Mouse (Mus musculus) layer of hippocampus, adult 9-11 months (tissue): ENCODE results near the gene 1700017D01Rik.
A peak's percentile ranks its signal among the peaks of the same experiment; 100 is the strongest.
"Not testable (repeated sequence)": the region's sequence is repeated elsewhere in the genome, so short reads cannot be mapped to it uniquely, and the experiment has no call there.

Source experiments
- DNase-seq: peaks from one replicate; pipeline ENCODE4 v3.0.0; 2022

1700017D01Rik gene

DNA sequence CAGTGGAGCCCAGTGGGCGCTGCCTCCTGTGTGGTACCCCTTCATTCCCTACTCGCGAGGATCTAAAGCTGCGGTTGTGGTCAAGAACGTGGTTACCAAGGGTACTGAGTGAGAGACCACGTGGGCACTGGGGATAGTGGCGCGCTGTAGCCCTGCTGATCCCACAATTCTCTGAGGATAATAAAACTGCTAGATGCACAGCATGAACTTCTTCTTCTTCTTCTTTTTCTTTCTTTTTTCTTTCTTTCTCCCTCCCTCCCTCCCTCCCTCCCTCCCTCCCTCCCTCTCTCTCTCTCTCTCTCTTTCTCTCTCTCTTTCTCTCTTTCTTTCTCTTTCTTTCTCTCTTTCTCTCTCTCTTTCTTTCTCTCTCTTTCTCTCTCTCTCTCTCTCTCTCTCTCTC is at the start of gene 1700017D01Rik:
Gene 1700017D01Rik, minus strand, starts transcription at position 101 of the 400 bp plus-strand sequence.
- DNase-seq = not testable (repeated sequence)

DNA sequence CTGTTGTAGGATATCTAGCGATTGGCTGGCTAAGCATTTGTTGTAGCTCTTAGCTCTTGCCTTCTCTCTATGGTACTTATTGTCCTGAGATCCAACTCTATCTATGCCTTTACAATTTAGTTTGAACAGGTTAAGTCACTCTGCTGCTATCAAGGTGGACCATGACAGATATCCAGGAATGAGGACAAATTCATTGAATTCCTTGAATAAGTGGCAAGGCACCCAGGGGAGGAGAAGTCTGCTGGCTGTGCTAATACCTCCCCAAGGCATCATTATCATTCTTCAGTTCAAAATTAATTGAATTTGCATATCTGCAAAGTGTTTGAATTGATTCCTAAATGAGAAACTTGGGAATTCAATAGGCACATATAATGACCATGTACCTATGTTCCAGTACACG is 46.8 kb upstream of the 1700017D01Rik start:
- no peak for DNase-seq

DNA sequence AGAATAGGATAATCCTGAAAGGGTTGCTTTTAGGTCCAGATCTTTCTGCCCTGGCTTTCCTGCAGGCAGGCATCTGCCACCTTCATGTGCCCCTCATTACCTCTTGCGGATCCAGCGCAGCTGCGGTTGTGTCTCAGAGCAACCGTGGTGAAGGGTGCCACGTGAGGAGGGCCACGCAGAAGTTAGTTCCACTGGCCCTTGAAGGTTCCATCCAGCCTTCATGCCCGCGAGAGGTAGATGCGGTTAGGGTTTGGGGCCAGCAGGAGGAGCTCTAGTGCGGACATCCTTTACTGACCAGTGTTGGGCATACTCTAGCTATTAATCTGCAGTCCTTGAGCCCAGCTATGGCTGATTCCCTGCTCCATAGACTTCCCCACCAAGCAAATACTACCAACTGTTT is 34.5 kb upstream of the 1700017D01Rik start, which contains the start of gene 1700025F22Rik:
Gene 1700025F22Rik, minus strand, starts transcription at position 149 of the 400 bp plus-strand sequence.
- no peak for DNase-seq

DNA sequence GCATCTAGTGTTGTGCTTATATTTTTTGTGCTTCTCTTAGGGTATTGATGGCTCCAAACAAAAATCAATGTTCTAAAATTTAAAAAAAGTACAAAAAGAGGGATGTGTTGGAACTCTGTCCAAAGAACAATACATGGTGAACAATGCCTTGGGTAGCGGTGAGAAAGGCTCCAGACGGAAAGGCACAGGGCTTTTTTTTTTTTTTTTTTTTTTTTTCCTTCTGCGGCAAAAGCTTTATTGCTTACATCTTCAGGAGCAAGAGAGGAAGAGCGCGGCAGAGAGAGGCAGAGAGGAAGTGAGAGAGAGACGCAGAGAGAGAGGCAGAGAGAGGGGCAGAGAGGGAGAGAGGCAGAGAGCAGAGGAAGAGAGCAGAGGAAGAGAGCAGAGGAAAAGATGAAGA is 27.2 kb upstream of the 1700017D01Rik start:
- not testable (repeated sequence) for DNase-seq

DNA sequence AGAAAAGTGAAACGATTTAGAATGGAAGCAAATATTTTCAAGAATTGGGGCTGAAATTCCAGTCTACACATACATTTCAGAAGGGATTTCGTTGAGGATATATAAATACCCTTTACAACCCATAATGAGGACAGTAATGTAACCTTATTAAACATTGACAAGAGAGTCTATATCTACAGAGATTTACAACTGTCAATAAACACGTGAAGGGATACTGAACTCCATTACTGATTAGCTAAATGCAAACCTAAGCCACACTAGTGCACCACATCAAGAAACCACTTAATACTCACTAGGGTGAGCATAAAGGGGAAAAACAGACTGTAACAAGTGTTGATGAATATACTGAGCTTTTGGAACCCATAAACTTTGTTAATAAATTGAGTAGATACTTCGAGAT is 4.7 kb upstream of the 1700017D01Rik start:
- DNase-seq = no peak

DNA sequence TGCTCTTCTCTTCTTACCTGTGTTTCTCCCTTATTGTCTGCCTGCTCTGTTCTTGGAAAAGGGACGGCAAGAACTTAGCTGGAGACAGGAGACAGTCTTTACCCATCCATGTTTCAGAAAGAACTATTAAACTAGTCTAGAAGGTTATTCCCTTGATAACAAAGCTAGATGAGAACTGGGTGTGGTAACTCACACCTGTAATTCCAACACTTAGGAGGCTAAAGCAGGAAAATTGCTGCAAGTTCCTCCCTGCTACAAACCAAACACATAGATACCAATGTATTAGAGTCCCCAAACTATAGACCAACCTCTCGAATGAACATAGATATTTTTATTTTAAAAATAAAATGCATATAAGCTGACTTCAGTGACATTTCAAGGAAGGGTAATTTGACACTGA is 4.2 kb upstream of the 1700017D01Rik start:
- DNase-seq = no peak

DNA sequence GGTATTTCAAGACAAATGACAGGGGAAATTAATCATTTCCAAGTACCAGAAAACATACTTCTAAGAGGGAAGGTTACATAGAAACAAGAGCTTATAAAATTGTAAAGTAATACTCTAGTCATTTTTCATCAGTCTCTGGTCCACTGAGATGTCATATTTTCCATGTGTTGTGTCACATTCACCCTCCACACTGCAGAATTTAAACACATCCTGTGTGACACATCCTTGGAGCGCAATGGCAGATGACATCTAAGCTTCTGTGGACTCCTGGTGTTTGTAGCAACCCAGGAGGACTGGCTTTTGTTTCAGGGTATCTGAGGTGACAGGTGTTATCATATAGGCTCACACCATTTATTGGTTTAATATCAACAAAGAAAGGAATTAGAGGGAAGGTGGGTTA is 974 bp downstream of the 1700017D01Rik start:
- DNase-seq = no peak

DNA sequence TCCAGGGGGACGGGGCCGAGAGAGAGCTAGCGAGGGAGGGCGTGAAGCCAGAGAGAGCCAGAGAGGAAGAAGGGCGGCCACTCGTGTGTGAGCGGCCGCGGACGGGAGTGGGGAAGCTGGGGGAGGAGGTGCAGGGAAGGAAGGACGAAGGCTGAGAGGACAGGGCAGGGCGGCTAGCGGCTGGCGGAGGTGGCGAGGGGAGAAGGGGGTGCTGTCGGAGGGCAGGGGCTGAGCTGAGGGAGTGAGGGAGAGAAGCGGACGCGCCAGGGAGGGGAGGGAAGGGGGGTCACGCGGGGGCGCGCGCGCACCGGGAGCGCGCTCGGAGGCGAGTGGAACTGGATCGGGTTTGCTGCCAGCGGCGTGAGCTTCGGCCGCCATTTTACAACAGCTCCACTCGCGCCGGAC is 9.7 kb downstream of the 1700017D01Rik start:
- DNase-seq = not testable (repeated sequence)

DNA sequence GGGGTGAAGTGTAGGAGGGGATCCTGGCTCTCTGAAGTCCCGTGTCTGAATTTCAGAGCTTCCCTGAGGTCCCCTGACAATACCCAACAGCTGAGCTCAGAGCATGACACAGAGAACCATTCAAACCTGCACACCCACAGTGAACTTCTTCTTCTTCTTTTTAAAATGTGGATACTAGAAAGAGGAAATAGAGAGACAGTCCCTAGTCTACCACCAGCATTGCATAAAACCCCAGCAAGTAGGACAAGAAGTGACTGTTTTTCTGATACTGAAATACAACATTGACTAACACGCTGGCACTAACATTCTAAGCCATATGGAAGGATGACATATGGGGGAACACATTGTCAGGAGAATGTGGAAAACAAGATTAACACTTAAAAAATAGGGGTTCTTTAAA is 11.3 kb downstream of the 1700017D01Rik start:
- peak; percentile 19 for DNase-seq

DNA sequence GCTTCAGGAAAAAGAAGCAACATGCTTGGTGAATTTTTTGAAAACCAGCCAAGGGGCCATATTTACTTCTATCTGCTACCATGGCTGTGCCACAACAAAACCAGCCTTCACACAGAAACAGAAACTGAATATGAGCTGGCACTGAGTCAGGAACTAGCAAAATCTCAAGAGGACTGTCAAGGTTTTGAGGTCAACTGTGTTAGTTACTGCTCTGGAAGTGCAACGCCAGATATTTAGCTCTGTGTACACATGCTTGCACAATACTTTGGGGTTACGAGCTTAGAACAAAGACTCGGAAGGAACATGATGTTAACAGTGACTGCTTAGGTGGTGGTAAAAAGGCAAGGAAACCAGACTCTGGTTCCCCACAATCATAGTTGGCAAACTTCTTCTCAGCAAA is 22.9 kb downstream of the 1700017D01Rik start:
- no peak for DNase-seq

DNA sequence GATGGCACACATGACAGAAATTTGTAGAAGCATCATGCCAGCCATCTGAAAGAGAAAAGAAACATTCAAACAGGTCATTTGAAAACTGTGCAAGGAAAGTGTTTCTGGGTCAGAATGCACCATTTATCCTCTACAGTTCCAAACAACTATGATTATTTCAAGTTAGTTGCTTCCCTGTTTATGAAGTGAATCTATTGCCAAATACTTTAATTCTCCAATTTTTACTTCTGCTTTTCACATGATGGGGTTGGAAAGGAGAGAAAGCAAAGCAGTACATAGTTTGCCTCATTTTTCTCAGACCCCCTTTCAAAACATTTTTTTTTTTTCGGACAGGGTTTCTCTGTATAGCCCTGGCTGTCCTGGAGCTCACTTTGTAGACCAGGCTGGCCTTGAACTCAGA is 28.8 kb downstream of the 1700017D01Rik start:
- DNase-seq = no peak

DNA sequence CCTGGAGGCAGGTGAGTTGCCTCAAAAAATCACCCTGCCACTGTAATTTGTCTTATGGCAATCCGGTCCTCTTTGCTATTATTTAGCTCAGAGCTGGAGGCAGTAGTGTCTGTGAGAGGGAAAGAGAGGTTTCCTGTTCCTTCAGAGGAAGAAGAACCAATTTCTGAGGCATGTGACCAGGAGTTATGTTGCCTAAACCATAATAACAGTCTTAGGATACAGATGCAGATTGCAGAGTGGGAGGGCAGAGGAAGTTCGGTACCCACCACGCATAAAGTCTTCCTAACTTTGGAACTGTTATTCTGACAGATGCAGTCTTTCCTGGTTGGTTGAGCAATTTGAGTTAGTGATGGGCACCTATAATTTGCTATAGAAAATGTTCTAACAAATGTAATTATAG is 32.3 kb downstream of the 1700017D01Rik start:
- no peak for DNase-seq

DNA sequence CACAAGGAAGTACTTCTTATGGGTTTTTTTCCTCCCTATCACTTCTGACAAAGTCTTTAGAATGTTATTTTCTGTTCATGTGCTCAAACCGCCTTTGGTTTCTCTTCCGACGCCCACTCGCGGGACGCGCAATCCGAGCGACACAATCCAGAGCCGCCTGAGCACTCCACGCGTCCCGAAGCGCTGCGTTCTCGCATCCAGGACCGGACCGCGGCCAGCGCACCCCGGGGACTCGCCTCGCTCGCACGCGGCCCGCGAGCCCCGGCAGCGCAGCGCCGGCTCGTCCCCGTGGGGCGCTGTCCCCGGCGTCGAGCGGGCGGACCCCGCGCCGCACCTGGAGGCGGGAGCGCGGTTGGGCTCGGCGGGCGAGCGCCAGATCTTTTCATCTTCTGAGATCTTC is 38.5 kb downstream of the 1700017D01Rik start:
- not testable (repeated sequence) for DNase-seq

DNA sequence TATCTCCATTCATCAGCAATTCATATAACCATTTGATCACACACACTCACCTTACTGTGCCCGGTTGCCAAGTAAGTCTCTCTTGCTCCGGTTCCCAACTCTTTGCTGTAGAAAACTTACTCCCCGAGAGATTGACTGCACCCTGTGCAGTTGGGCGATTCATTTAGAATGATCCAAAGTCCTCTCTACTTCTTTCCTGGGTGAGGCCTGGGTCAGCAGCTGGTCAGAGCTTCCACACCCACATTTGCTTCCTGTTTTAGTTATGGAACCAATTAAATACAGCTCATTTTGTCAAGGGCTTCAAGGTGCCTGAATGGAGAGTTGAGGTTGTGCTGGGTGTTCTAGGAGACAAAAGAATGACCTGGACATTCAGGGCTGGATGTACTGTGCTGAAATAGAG is 49.7 kb downstream of the 1700017D01Rik start, which contains the start of gene Ms4a8a:
Gene Ms4a8a, minus strand, starts transcription at position 169 of the 400 bp plus-strand sequence.
- DNase-seq = no peak

DNA sequence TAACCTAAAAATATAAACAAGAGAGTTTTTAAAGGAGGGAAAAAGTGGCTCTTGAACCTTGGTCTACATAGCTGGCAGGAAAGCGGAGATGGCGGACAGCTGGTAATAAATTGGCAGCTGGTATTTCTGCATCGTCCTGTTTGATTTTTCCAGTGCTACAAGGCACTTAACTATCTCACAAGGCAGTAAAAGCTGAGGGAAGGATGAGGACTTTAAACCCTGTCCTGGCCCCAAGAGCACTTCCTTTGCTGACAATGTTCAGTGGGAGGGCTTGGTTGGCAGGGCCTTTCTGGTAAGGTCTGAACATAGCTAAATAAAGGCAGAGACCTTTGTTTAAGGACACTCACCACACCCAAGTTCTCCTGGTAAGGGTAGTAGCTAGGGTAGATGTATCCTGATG is 60.3 kb downstream of the 1700017D01Rik start:
- no peak for DNase-seq

DNA sequence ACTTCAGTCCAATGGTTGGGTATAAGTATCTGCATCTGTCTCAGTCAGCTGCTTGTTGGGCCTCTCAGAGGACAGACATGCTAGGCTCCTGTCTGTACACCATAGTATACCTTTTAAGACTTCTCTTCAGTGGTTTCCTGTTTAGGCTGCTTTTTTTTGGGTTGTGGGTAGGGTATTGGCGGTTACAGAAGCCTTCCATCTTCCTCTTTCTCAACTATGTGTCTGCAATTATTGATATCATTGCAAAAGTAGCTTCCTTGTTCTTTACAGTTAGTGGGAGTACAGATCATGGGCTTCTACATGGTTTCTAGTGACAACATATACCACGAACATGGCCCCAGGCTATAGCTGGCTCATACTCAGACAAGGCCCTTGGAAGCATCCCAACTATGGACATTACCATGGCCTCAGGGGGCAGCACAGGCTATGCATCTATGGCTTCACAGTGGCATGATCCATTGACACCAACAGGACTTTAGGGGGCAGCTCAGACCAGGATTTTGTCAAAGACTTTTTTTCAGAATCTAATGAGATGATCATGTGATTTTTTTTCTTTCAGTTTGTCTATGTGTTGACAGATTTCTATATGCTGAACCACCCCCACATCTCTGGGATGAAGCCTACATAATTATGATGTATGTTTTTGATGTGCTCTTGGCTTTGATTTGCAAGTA is 65.3 kb downstream of the 1700017D01Rik start:
- no peak for DNase-seq

DNA sequence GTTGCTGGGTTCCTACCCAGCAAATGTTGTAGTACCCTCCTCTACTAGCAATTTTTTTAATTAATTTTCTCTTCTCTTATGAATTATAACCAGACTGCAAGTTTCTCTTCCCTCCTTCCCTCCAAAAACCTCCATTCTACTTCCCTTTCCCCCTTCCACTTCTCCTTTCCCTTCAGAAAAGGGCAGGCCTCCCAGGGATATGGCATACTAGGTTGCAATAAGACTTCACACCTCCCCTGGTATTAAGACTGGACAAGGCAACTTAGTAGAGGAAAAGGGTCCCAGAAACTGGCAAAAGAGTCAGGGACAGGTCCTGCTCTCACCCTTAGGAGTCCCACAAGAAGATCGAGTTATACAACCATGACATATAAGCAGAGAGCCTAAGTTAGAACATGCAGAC is 69.8 kb downstream of the 1700017D01Rik start:
- DNase-seq = no peak

DNA sequence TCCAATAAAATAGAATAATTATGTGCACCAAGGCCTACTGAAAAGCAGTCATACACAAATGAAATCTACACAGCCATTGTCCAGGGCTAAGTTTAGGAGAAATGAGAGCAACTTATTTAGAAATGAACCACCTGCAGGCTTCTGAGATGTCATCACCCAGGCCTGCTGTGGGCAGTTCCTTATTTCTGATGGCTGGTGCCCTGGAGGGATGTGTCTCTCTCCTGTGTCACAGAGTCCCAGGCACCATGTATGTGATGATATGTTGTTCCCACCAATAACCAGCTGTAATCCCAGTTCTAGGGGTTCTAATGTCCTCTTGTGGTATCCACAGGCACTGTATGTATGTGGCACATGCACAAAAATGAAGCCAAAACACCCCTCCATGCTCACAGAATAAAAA is 70.7 kb downstream of the 1700017D01Rik start:
- no peak for DNase-seq

DNA sequence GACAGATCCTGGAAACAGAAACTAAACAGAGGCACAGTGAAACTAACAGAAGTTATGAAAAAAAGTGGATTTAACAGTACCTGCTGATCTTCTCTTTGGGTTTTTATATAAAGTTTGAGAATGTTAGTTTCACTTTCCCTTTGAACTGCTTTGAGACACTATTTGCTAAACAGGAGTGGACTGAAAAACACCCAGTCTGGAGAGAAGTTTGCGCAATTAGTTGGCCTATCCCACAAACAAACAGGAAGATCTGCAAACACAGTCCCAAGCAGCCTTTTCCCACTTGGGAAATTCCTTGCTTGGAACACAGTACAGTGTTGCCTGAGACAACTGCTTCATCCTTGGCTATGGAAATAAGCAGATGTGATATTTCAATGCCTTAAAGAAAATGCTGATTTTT is 75.0 kb downstream of the 1700017D01Rik start:
- not testable (repeated sequence) for DNase-seq

DNA sequence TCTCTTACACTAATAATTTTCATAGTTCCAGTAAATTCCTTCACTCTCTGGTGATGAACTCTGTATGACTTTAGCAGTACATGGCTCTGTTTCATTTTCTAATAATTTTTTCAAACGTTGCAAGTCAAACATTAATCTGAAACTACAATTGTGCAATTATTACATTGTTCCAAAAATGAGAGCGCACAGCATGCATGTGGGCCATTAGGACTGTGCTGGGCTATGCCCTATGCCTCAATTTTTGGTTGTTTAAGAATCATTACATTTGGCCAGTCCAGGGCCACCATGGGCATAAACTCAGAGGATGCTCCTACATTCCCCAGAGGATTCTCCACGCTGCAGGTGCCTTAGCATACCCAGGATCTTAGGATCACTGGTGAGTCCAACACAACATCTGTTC is 77.4 kb downstream of the 1700017D01Rik start:
- no peak for DNase-seq

DNA sequence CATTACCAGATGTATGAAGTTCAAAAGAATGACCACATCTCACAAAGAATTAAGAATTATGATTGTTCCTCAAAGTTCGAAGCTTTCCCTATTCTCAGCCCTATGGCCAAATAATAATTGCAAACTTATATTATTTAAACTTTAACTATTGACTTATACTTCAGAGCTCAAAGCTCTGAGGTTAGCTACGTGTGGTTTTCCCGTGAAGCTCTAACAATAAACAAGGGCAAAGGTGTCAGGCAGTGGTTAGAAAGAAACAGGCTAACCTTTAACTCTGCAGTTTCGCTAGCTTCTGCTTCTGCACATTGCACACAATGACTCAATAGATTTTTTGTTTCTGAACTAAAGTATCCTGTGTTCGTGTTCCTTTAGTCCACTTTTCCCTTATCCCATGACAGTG is 77.8 kb downstream of the 1700017D01Rik start:
- no peak for DNase-seq

DNA sequence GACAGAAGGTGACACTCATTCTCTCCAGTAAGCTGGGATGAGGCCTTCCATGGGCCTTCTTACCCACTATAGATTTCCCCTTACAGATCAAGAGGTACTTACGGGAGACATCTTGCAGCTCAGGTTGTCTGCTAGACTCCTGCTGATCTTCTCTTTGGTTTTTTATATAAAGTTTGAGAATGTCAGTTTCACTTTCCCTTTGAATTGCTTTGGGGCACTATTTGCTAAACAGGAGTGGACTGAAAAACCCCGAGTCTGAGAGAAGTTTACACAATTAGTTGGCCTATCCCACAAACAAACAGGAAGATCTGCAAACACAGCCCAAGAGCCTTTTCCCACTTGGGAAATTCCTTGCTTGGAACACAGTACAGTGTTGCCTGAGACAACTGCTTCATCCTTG is 80.4 kb downstream of the 1700017D01Rik start:
- no peak for DNase-seq

DNA sequence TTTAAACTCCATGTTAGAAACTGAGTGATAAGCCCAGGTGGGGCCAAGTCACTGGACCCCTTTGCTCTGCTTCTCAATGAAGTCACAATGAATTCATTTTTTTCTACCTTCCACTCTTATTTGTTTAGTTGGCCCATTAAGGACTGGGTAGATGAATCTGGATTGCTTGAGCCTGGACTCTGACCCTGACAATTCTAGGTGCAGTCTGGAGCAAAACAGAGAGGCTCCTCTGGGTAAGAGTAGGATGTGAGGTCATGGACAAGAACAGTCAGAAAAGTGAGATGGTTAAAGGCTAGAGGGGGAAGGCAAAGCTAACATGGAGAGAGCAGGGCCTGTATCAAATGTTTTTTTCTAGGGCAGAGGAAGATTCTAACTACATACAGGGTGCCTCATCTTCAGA is 81.2 kb downstream of the 1700017D01Rik start:
- DNase-seq = no peak

DNA sequence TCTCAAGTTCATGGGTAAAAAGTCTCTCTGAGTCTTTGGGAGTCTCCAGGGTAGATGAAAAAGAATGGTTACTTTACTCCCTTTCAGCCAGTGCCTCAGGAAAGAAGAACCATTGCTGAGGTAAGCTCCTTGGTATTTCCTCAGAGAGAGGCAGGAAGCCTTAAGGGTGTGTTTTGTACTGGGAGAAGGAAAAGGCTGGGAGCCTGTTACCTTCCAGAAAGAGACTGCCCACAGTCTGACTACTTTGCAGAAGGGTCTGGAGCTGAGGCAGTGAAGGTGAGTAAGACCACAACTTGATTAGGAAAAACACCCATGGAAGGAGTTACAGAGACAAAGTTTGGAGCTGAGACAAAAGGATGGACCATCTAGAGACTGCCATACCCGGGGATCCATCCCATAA is 82.2 kb downstream of the 1700017D01Rik start:
- DNase-seq = no peak

DNA sequence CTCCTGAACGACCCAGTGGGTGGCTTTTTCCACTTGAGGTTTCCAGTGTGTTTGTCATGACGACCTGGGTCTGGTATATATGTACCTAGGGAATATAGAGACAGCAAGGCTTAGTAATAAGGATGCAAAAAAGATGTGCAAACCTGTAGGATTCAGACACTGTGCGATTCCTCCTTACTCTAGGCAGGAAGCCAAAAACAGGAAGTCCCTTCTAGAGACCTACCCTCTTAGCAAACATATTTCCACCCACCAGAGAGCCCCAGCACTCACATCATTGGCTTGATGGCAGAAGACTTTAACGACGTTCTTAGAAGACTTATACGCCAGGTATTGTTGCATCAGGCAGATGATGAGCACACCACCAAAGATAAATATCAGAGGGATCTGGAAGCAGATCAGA is 82.7 kb downstream of the 1700017D01Rik start:
- no peak for DNase-seq
